Mouse (Mus musculus) heart, embryonic 15.5 days (tissue): ENCODE measurements around the gene Lyl1. TPM values are rescaled to one million over a fixed set of nuclear protein-coding genes. Genes with fewer than 3 reads are reported as not detected.

Experiments
- ATAC-seq: fragments of 200-750 bp; cut with Nextera tagmentation; replicated peaks from 2 replicates; pipeline ENCODE4 v1.8.0; 2017; ENCODE audit warnings: low read depth, moderate TSS enrichment; ENCODE audit not compliant: insufficient number of reproducible peaks, insufficient read depth, low FRiP score
- H3K27ac ChIP-seq: fragments of 300-500 bp; sonication (generic); 2 replicates; pipeline ENCODE4 v1.5.1; 2015; ENCODE audit warnings: mild to moderate bottlenecking, inconsistent platforms
- H3K27me3 ChIP-seq: fragments of 300-500 bp; sonication (generic); 2 replicates; pipeline ENCODE4 v1.6.1; 2015; ENCODE audit warnings: inconsistent platforms
- H3K36me3 ChIP-seq: fragments of 300-500 bp; sonication (generic); 2 replicates; pipeline ENCODE4 v1.6.1; 2015; ENCODE audit warnings: mild to moderate bottlenecking, inconsistent platforms
- H3K4me1 ChIP-seq: fragments of 300-500 bp; sonication (generic); replicated peaks from 2 replicates; pipeline ENCODE4 v1.6.1; 2015; ENCODE audit warnings: inconsistent platforms
- H3K4me2 ChIP-seq: fragments of 300-500 bp; sonication (generic); 2 replicates; pipeline ENCODE4 v1.6.1; 2015; ENCODE audit warnings: inconsistent platforms, mild to moderate bottlenecking, moderate library complexity
- H3K4me3 ChIP-seq: fragments of 300-500 bp; sonication (generic); 2 replicates; pipeline ENCODE4 v1.5.1; 2015; ENCODE audit warnings: mild to moderate bottlenecking, inconsistent platforms
- H3K9ac ChIP-seq: fragments of 300-500 bp; sonication (generic); 2 replicates; pipeline ENCODE4 v1.6.1; 2015; ENCODE audit warnings: mild to moderate bottlenecking, inconsistent platforms
- H3K9me3 ChIP-seq: fragments of 300-500 bp; sonication (generic); replicated peaks from 2 replicates; pipeline ENCODE4 v1.6.1; 2016; ENCODE audit warnings: inconsistent platforms
- WGBS: fragments of 180-500 bp; shearing (Covaris S2); methylation state at CpG from one replicate; pipeline ENCODE4 v1.1.7; 2015; ENCODE audit warnings: mixed read lengths; 5-methylcytosine and 5-hydroxymethylcytosine counted together
- polyA plus RNA-seq: library from polyadenylated mRNA; unstranded; fragments of >200 nt; fragmentation: Nextera tagmentation; extraction: Ambion mirVana; gene quantifications from 2 replicates; pipeline ENCODE4 v1.2.1, GENCODE M21; 2015

Lyl1 gene
- polyA plus RNA-seq, 1 experiment from 2014 or later = 9.2 TPM

DNA sequence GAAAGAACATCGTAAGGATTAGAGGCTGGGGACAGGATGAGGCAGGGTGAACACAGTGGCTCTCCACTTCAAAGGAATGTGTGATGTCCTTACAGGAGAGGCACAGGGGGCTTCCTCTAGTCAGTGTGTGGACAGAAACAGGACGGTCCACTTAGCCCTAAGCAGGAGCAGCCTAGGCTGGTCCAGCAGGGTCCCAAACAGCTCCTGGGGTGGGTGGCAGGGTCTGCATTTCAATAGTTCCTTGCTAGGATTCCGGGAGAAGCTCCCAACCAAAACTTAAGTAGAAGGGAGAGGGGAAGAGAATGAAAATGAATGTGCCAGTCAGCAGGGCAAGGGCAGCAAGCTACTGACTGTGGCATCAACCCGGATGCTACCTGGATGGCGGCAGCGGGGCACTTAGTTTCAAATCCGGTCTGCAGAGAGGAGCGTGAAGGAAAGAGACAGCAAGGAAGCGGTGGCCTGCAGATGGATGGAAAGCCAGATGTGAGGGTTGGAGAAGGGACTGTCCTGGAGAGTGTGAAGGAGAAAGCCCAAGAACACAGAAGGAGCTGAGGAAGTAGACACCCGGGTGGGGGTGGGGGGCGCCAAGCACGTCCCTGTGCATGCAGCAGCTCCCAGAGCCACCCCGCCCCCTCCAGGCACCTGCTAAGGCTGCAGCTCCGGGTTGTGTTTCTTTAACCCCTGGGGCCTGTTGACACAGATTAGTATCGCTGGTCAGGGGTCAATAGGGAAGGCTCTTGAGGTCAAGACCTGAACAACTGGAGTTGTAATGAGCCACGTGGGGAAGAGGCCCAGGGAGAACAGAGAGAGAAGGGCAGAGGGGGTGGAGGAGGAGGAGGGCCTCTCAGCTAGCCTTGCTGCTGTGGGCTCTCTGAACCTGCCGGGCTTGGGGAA is 44.0 kb downstream of the Lyl1 start:
- no peak for ATAC-seq
- Histone ChIP-seq H3K27ac (peak overlapping the region; percentile 82), H3K4me3 (no peak overlapping the region), H3K27me3 (no peaks in the 10 kb centered on the region), H3K9ac (peak overlapping the region; percentile 10; the same call in 1 of the 2 replicates), H3K36me3 (no peaks in the 10 kb centered on the region), H3K4me1 (peaks cover 64% of the 10 kb centered on the region), H3K9me3 (no peaks in the 10 kb centered on the region), H3K4me2 (peak overlapping the region; percentile 58)
- 16% methylated on average over 17 of the region's 17 CpGs for WGBS

DNA sequence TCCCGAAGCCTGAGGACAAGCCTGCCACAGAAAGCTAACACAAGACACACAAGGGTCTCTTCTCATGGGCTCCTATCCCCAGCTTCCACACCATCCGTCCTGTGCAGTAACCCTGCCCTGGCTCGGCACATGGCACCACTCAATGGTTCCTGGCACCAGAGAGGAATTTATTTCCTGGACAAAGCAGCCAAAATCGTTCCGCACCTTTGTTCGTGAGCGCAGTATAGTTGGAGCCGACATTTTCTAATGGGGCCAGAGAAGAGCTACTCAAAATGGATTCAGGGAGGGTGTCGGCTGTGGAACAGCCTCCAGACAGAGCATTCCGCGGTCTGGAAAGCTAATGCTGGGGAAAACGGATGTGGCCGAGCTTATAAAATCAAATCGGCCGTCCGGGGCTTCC is 48.3 kb downstream of the Lyl1 start:
- H3K4me3 ChIP-seq = no peak overlapping the region
- WGBS = 76% methylated on average over 16 of the region's 16 CpGs
- H3K9ac ChIP-seq = no peak overlapping the region
- peak overlapping the region; percentile 36 for H3K27ac ChIP-seq
- no peak for ATAC-seq
- no peaks in the 10 kb centered on the region for H3K36me3 ChIP-seq
- no peak overlapping the region for H3K4me2 ChIP-seq
- no peaks in the 10 kb centered on the region for H3K27me3 ChIP-seq
- H3K9me3 ChIP-seq = no peaks in the 10 kb centered on the region
- peaks cover 41% of the 10 kb centered on the region for H3K4me1 ChIP-seq

GRCm38 (mm10) chr8:84752734-84753582 is 51.7 kb downstream of the Lyl1 start:
- Histone ChIP-seq H3K4me3 (no peak overlapping the region), H3K27me3 (no peaks in the 10 kb centered on the region), H3K4me2 (no peak overlapping the region), H3K36me3 (0 out of 2 replicates have a peak, but pooled peaks cover 8% of the 10 kb centered on the region), H3K9me3 (no peaks in the 10 kb centered on the region), H3K4me1 (peaks cover 20% of the 10 kb centered on the region), H3K27ac (no peak overlapping the region), H3K9ac (no peak overlapping the region)
- ATAC-seq = no peak
- WGBS = 78% methylated on average over 6 of the region's 6 CpGs

Other genes starting within 250 kb of the Lyl1 start
- 34.9 and 50.5 TPM in 2 replicates for gene Ier2, start 38.6 kb upstream of the Lyl1 start, polyA plus RNA-seq
- gene Trmt1, start 15.2 kb upstream of the Lyl1 start, polyA plus RNA-seq = 40.6 and 47.4 TPM in 2 replicates
- 10.7 and 14.6 TPM in 2 replicates for gene Nacc1, start 13.6 kb upstream of the Lyl1 start, polyA plus RNA-seq
- 4.5 TPM in 2 replicates for gene G430095P16Rik, start 21.6 kb downstream of the Lyl1 start, polyA plus RNA-seq
- 15.0 and 20.8 TPM in 2 replicates for gene Nfix, start 98.9 kb downstream of the Lyl1 start, polyA plus RNA-seq
- gene Dand5, start 121.4 kb downstream of the Lyl1 start, polyA plus RNA-seq = 5.8 and 6.4 TPM in 2 replicates
- gene Gadd45gip1, start 130.1 kb downstream of the Lyl1 start, polyA plus RNA-seq = 45.3 and 46.5 TPM in 2 replicates
- gene Rad23a, start 139.2 kb downstream of the Lyl1 start, polyA plus RNA-seq = 107 and 123 TPM in 2 replicates
- 525 and 658 TPM in 2 replicates for gene Calr, start 145.5 kb downstream of the Lyl1 start, polyA plus RNA-seq
- 44.5 and 62.5 TPM in 2 replicates for gene Farsa, start 155.5 kb downstream of the Lyl1 start, polyA plus RNA-seq
- gene Syce2, start 170.7 kb downstream of the Lyl1 start, polyA plus RNA-seq = 23.0 and 32.6 TPM in 2 replicates
- gene Gcdh, start 192.5 kb downstream of the Lyl1 start, polyA plus RNA-seq = 36.4 and 40.1 TPM in 2 replicates
- gene Klf1, start 200.5 kb downstream of the Lyl1 start, polyA plus RNA-seq = 1.1 and 4.9 TPM in 2 replicates
- 4.3 and 7.3 TPM in 2 replicates for gene Dnase2a, start 207.1 kb downstream of the Lyl1 start, polyA plus RNA-seq
- 0.09 and 0.41 TPM in 2 replicates for gene Mast1, start 235.9 kb downstream of the Lyl1 start, polyA plus RNA-seq
- gene Rtbdn, start 245.5 kb downstream of the Lyl1 start, polyA plus RNA-seq = 0.26 TPM in 1 of 2 replicates, not detected in the other